Mouse (Mus musculus) layer of hippocampus, adult 2 months (tissue): ENCODE data around the gene Hoxb7. TPM values are rescaled to one million over a fixed set of nuclear protein-coding genes. Genes with fewer than 3 reads are reported as not detected.
A peak's percentile ranks its signal among the peaks of the same experiment; 100 is the strongest.

Experiments
- DNase-seq, 2 experiments: peaks; one replicate each; pipeline ENCODE4 v3.0.0; 2022; ENCODE audit warnings: low spot score in 2 of 2
- H3K27ac ChIP-seq: fragments of 200-600 bp; 2 replicates; pipeline ENCODE4 v1.8.1; 2022
- H3K4me3 ChIP-seq: fragments of 200-600 bp; 2 replicates; pipeline ENCODE4 v1.8.1; 2022; ENCODE audit warnings: mild to moderate bottlenecking
- CTCF ChIP-seq: fragments of 200-600 bp; conservative IDR thresholded peaks from 2 replicates; pipeline ENCODE4 v1.8.1; 2022; ENCODE audit warnings: antibody characterized with exemption, mild to moderate bottlenecking, moderate library complexity
- total RNA-seq, 2 experiments: library from RNA; stranded (reverse); gene quantifications; 2 replicates each; pipeline ENCODE4 v1.2.3; 2021

Hoxb7 gene
- total RNA-seq, 2 experiments from 2014 or later: not detected

DNA sequence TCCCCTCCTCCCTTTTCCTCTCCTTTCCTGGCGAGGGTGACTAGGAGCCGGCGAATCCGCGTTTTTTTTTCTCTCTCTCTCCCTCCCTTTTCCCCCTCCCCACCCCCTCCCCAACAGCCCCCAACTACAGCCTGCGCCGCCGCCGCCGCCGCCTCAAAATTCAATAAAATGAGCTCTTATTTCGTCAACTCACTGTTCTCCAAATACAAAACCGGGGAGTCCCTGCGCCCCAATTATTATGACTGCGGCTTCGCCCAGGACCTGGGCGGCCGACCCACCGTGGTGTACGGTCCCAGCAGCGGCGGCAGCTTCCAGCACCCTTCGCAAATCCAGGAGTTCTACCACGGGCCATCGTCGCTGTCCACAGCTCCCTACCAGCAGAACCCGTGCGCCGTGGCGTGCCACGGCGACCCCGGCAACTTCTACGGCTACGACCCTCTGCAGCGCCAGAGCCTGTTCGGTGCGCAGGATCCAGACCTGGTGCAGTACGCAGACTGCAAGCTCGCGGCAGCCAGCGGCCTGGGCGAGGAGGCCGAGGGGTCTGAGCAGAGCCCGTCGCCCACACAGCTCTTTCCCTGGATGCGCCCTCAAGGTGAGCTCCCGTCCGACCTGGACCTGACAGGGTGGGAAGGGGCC, 3.5 kb upstream of the Hoxb7 start:
- no peak overlapping the region for H3K4me3 ChIP-seq
- H3K27ac ChIP-seq: no peak overlapping the region
- no peak for TF ChIP-seq CTCF
- no peak for DNase-seq

GRCm38 (mm10) chr11:96284041-96284749, 2.2 kb upstream of the Hoxb7 start:
- no peak overlapping the region for H3K4me3 ChIP-seq
- DNase-seq: no peak
- TF ChIP-seq CTCF: peak; percentile 52
- H3K27ac ChIP-seq: no peak overlapping the region

DNA sequence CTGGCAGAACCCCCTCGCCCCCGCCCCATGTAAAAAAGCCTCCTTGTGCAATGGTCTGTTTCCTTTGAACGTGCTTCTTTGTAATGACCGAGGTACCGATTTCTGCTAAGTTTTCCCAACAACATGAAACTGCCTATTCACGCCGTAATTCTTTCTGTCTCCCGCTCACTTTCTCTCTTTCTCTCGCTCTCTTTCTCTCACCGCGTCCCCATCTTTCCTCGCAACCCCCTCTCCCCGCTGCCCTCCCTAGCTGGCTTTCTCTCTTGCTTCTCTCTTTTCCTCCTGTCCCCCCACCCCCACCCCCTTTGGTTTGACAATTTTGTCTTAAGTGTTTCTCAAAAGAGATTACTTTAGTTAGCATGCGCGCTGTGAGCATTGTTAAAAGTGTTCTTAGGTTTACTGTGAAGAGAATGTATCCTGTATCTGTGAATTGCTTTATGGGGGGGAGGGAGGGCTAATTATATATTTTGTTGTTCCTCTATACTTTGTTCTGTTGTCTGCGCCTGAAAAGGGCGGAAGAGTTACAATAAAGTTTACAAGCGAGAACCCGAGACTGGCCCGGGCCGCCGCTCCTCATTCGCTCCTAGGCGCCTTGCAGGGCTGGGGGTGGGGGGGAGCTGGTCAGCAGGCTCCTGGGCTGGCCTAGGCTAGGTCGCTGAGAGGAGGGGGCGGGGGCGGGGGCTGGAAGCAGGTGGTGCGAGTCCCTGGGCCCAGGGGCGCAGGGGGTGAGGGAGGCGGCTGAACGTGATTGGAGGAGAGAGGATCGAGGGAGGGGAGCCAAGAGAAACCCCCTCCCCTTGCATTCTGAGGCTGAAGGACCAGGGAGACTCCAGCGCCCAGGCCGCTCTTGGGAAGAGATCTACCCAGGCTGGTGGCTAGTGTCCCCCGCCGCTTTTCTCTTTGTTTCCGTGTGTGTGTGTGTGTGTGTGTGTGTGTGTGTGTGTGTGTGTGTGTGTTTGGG, 1.4 kb upstream of the Hoxb7 start:
- no peak for DNase-seq
- Histone ChIP-seq H3K27ac (no peak overlapping the region), H3K4me3 (no peak overlapping the region)
- TF ChIP-seq CTCF: no peak

DNA sequence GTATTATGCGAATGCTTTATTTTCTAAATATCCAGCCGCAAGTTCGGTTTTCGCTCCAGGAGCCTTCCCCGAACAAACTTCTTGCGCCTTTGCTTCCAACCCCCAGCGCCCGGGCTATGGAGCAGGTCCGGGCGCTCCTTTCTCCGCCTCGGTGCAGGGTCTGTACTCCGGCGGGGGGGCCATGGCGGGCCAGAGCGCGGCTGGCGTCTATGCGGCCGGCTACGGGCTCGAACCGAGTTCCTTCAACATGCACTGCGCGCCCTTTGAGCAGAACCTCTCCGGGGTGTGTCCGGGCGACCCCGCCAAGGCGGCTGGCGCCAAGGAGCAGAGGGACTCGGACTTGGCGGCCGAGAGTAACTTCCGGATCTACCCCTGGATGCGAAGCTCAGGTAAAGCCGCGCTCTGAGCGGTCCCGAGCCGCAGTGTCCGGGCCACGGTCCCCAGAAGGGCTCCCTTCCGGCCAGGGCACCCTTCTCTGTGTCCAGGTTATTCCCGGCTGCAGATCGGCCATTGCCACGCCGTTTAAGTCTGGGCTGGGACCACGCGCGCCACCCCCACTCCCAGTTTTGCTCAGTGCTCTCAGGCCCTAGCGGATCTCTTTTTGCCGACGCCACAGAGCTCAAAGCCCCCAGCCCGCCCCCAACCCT, 439 bp downstream of the Hoxb7 start:
- no peak overlapping the region for H3K4me3 ChIP-seq
- TF ChIP-seq CTCF: no peak
- no peak overlapping the region for H3K27ac ChIP-seq
- no peak for DNase-seq

- no peak for TF ChIP-seq CTCF
- H3K4me3 ChIP-seq: no peak overlapping the region
- DNase-seq: no peak
- H3K27ac ChIP-seq: no peak overlapping the region
These were observed 988 bp downstream of the Hoxb7 start for GRCm38 (mm10) chr11:96287411-96287810.

DNA sequence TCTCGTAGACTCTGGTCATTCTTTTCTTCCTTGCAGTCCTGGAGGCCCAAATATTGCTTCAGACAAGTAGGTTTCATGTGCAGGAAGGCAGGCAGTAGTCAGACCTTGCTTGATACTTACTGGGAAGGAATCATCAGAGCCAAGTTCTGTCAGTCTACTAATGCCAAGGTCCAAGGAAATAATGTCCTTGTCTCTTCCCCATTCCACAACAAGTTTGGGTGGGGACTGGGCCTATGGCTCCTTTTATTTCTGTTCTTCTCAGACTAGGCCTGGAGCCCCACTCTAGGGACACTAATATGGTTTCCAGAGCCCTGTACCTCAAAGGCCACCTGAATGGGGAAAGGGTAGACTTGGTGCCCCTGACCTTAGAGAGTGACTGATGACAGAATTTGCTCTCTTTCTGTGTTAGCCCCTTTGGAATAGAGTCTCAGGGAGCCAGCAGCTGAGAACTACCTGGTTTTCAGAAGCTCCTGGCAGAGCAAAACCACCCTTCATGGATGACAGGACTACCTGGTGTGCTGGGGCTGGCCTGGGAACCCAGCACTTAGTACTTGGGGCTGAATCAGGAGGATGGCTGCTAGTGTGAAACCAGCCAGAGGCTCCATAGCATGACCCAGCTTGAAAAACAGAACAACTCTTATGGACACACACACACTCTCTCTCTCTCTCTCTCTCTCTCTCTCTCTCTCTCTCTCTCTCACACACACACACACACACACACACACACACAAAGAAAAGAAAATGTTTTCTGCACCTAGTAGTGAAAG, 2.2 kb downstream of the Hoxb7 start:
- TF ChIP-seq CTCF: no peak
- no peak for DNase-seq
- Histone ChIP-seq H3K4me3 (no peak overlapping the region), H3K27ac (no peak overlapping the region)

GRCm38 (mm10) chr11:96289293-96289692, 2.9 kb downstream of the Hoxb7 start:
- no peak overlapping the region for H3K27ac ChIP-seq
- no peak for TF ChIP-seq CTCF
- no peak for DNase-seq
- H3K4me3 ChIP-seq: no peak overlapping the region

- DNase-seq: no peak
- no peak for TF ChIP-seq CTCF
- Histone ChIP-seq H3K27ac (no peak overlapping the region), H3K4me3 (no peak overlapping the region)
These were observed 3.4 kb downstream of the Hoxb7 start for GRCm38 (mm10) chr11:96289837-96290236.

GRCm38 (mm10) chr11:96290705-96291355, 4.4 kb downstream of the Hoxb7 start:
- no peak for TF ChIP-seq CTCF
- Histone ChIP-seq H3K27ac (no peak overlapping the region), H3K4me3 (no peak overlapping the region)

GRCm38 (mm10) chr11:96291681-96292564, 5.5 kb downstream of the Hoxb7 start, which contains the start of gene Hoxb6:
TSS of gene Hoxb6 (plus strand) at chr11:96292476.
- no peak for TF ChIP-seq CTCF
- DNase-seq: no peak
- no peak within 1 kb of the TSS for H3K27ac ChIP-seq
- no peak within 1 kb of the TSS for H3K4me3 ChIP-seq

More at GRCm38 (mm10) chr11:96290705-96291355, 4.4 kb downstream of the Hoxb7 start:
- DNase-seq: no peak
